Mouse (Mus musculus) liver, adult 2 months (tissue): ENCODE results near the gene Slc25a15.

Experiments
- CTCF ChIP-seq: fragments of 200-500 bp; IDR thresholded peaks from 2 replicates; pipeline ENCODE4 v1.5.1; 2011; ENCODE audit warnings: low read depth, low read length, control low read depth
- POLR2A ChIP-seq: fragments of 200-500 bp; IDR thresholded peaks from 2 replicates; pipeline ENCODE4 v1.6.1; 2011; ENCODE audit warnings: low read length, control low read depth; ENCODE audit not compliant: insufficient read depth; ENCODE audit errors: extremely low read depth

GRCm38 (mm10) chr8:22376311-22376710, 22.1 kb downstream of the Slc25a15 start:
- TF ChIP-seq CTCF, result no peak
- no peak for TF ChIP-seq POLR2A
